Mouse (Mus musculus): ENCODE measurements at regions not wholly inside any gene's neighbourhood (a gene's known extent, or its start where the extent isn't known, plus 50 kb on each side); places are given as distances from the start of the nearest gene placed in this dataset.

DNA sequence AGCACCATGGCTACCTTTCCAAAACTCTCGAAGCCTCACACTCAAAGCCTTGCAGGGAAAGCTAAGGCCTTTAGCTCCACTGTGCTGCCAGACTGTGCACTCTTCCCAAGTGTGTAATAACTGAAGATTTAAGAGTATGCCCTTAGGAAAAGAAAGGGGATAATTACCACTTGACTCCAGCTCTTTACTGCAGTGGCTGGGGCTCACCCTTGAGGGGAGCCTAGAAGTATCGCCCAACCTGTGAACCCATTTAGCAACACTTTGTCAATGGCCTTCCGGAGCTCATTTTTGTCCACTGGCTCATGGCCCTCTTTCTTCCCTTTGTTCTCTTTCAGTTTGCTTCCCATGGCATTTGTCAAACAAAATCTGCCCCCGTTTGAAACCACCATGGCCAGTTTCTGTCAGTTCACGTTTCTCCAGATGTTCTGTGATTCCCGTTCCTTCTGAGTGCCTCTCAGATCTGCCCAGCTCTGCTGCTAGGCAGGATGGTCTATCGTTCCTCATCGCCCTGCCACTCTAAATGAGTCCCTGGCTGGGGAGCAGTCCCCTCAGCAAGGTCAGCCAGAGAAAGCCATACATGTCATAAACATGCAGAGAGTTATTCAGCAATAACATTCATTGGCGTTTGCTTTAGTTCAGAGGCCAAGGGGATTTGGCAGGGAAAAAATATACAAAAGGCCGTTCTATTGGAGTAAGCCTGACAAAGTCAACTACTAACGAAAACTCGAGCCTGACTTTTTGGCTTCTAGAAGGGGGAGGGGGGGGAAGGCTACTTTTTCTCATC is 80.9 kb upstream of the Nckap5 start:
- no peak for TF ChIP-seq CTCF (IDR thresholded peaks at IDR 0.05; ENCODE audit: borderline replicate concordance, control insufficient read depth, extremely low read depth, insufficient read depth, low read length, poor library complexity)
- no peak for TF ChIP-seq POLR2A (IDR thresholded peaks at IDR 0.05; ENCODE audit: control insufficient read depth, extremely low read depth, insufficient read depth, low read length, poor library complexity)

Data from thymus, adult 2 months (tissue).